Comparison of ENCODE assay signal across 8 mouse cellular contexts in the genomic region with DNA sequence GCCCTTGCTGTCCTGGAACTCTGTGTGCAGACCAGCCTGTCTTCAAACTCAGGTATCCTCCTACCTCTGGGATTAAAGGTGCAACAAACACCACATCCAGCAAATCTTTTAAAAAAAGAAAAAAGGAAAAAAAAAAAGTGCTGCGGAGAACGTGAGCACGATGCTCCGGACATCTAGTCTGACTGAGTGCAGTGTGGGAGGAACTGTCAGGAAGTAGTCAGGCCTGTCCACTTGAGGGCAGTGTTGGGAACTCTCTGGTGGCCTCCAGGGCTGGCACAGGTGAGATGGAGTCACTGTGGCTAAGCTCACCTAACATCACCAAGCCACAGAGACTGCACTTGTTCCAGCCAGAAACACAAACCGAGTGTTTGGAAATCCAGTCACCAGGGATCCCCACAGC. TPM values are rescaled to one million over a fixed set of nuclear protein-coding genes. Genes with fewer than 3 reads are reported as not detected.
DNase-seq lines count a peak whose midpoint lies in the region; ATAC-seq lines count a peak whose summit lies in the region.

No protein-coding gene starts in this region.

- no peaks in the 10 kb centered on the region for H3K27me3 ChIP-seq in kidney, embryonic 16.5 days (ENCODE audit: insufficient read depth, low read length)

- ATAC-seq in kidney, embryonic 16.5 days (ENCODE audit: low FRiP score, low TSS enrichment), result no peak

- no peak overlapping the region for H3K9ac ChIP-seq in kidney, embryonic 16.5 days (replicated peaks; ENCODE audit: low read length)

- H3K27ac ChIP-seq in kidney, embryonic 16.5 days (ENCODE audit: low read length), result no peak overlapping the region

- H3K9me3 ChIP-seq in kidney, embryonic 16.5 days (ENCODE audit: low read length), result no peaks in the 10 kb centered on the region; the same call in 1 of the 2 replicates

- no peak overlapping the region for H3K4me3 ChIP-seq in kidney, embryonic 16.5 days (ENCODE audit: low read length)

- no peaks in the 10 kb centered on the region for H3K36me3 ChIP-seq in kidney, embryonic 16.5 days (ENCODE audit: insufficient read depth, low read length)

- DNase-seq in heart, adult 11 months, result peak; percentile 87
- DNase-seq in heart, adult 9 months (ENCODE audit: low spot score in 2 of 2), result no peak
- DNase-seq in CD4-positive helper T cell, adult 2 months (ENCODE audit: low read depth, low spot score), result peak; percentile 52
- DNase-seq in brain, adult 2 months (ENCODE audit: low read depth, low spot score), result peak; percentile 87
- peak; percentile 10 for DNase-seq in forelimb bud, embryonic 11.5 days (ENCODE audit: low read depth, low spot score)
- DNase-seq in lung, postnatal 36 days, result peak; percentile 76
- DNase-seq in testis, postnatal 10 days (ENCODE audit: low spot score), result peak; percentile 69

- H3K4me1 ChIP-seq in kidney, embryonic 16.5 days (ENCODE audit: insufficient read depth, low read length), result no peaks in the 10 kb centered on the region

- WGBS in kidney, embryonic 16.5 days, result 25% methylated on average over 5 of the region's 5 CpGs

- peak overlapping the region; percentile 18; the same call in 1 of the 2 replicates for H3K4me2 ChIP-seq in kidney, embryonic 16.5 days (replicated peaks; ENCODE audit: low read depth, low read length)

RNA-seq across cellular contexts. Expression of a gene that starts 8.1 kb away (rescaled TPM):
- polyA plus RNA-seq in kidney, embryonic 16.5 days (2015; fragmentation: Nextera tagmentation; extraction: Ambion mirVana), result 0.75 and 0.87 TPM in 2 replicates

RNA-seq across cellular contexts. Expression of a gene that starts 8.5 kb away (rescaled TPM):
- 49.0 and 52.8 TPM in 2 replicates for polyA plus RNA-seq in kidney, embryonic 16.5 days (2015; fragmentation: Nextera tagmentation; extraction: Ambion mirVana)

RNA-seq across cellular contexts. Expression of a gene that starts 15.4 kb away (rescaled TPM):
- polyA plus RNA-seq in kidney, embryonic 16.5 days (2015; fragmentation: Nextera tagmentation; extraction: Ambion mirVana), result 7.5 TPM in 2 replicates

Comparison
In these comparisons a context has a peak if more than half of its experiments do, and no peak if none do; other contexts are left out.
1. DNase-seq: peak in heart, adult 11 months (single experiment), CD4-positive helper T cell, adult 2 months (single experiment), brain, adult 2 months (single experiment), forelimb bud, embryonic 11.5 days (single experiment), lung, postnatal 36 days (single experiment) and testis, postnatal 10 days (single experiment); none in heart, adult 9 months (0 of 2).